Mouse (Mus musculus): ENCODE measurements around the gene Prkcsh. TPM values are rescaled to one million over a fixed set of nuclear protein-coding genes. Genes with fewer than 3 reads are reported as not detected.

Gene Prkcsh
- total and polyA plus RNA-seq, 2 experiments from 2014 or later = 69.7 to 84.9 TPM

- Histone ChIP-seq H3K36me3 (ENCODE audit: insufficient read depth, low read length) (0 out of 2 replicates have a peak, but pooled peaks cover 6% of the 10 kb centered on the region), H3K27me3 (ENCODE audit: insufficient read depth, low read length) (no peaks in the 10 kb centered on the region), H3K4me2 (ENCODE audit: low read depth, low read length) (no peak overlapping the region), H3K27ac (no peak overlapping the region), H3K9ac (replicated peaks; ENCODE audit: low read length) (no peak overlapping the region), H3K9me3 (ENCODE audit: low read length) (no peaks in the 10 kb centered on the region), H3K4me3 (ENCODE audit: low read length) (no peak overlapping the region), H3K4me1 (ENCODE audit: insufficient read depth, low read length) (peaks cover 11% of the 10 kb centered on the region)
- DNase-seq (ENCODE audit: low spot score) = no peak
- 94% methylated on average over 6 of the region's 6 CpGs for WGBS
- no peak for ATAC-seq
- TF ChIP-seq CTCF (IDR thresholded peaks at IDR 0.05; ENCODE audit: low read depth) = no peak
These were observed 2.3 kb upstream of the Prkcsh start for GRCm38 (mm10) chr9:22000296-22000695.

- no peak for DNase-seq (ENCODE audit: low spot score)
- ATAC-seq = no peak
- Histone ChIP-seq H3K27me3 (ENCODE audit: insufficient read depth, low read length) (no peaks in the 10 kb centered on the region), H3K4me3 (ENCODE audit: low read length) (no peak overlapping the region), H3K27ac (peak overlapping the region; percentile 58; the same call in 1 of the 2 replicates), H3K9me3 (ENCODE audit: low read length) (no peaks in the 10 kb centered on the region), H3K9ac (replicated peaks; ENCODE audit: low read length) (no peak overlapping the region), H3K36me3 (ENCODE audit: insufficient read depth, low read length) (peaks cover 18% of the 10 kb centered on the region), H3K4me2 (ENCODE audit: low read depth, low read length) (peak overlapping the region; percentile 63), H3K4me1 (ENCODE audit: insufficient read depth, low read length) (peaks cover 11% of the 10 kb centered on the region)
- WGBS = 83% methylated on average over 4 of the region's 4 CpGs
- peak; percentile 40 for TF ChIP-seq CTCF (IDR thresholded peaks at IDR 0.05; ENCODE audit: low read depth)
These were observed 973 bp upstream of the Prkcsh start for GRCm38 (mm10) chr9:22001633-22002032.

- ATAC-seq (peak; percentile 7; the same call in 1 of the 2 replicates), DNase-seq (ENCODE audit: low spot score) (peak; percentile 68)
- Histone ChIP-seq H3K36me3 (ENCODE audit: insufficient read depth, low read length) (peaks cover 33% of the 10 kb centered on the region), H3K9ac (replicated peaks; ENCODE audit: low read length) (peak overlapping the region; percentile 79), H3K4me1 (ENCODE audit: insufficient read depth, low read length) (peaks cover 11% of the 10 kb centered on the region), H3K4me2 (ENCODE audit: low read depth, low read length) (peak overlapping the region; percentile 89), H3K9me3 (ENCODE audit: low read length) (no peaks in the 10 kb centered on the region), H3K4me3 (ENCODE audit: low read length) (peak overlapping the region; percentile 71), H3K27me3 (ENCODE audit: insufficient read depth, low read length) (no peaks in the 10 kb centered on the region), H3K27ac (peak overlapping the region; percentile 83)
- WGBS = under 1% methylated on average over 18 of the region's 18 CpGs
- peak; percentile 8; the same call in 1 of the 2 replicates for TF ChIP-seq CTCF (IDR thresholded peaks at IDR 0.05; ENCODE audit: low read depth)
These were observed 553 bp downstream of the Prkcsh start for GRCm38 (mm10) chr9:22003163-22003554.

- DNase-seq (ENCODE audit: low spot score) = no peak
- WGBS = 92% methylated on average over 12 of the region's 12 CpGs
- no peak overlapping the region for H3K27ac ChIP-seq
- H3K36me3 ChIP-seq (ENCODE audit: insufficient read depth, low read length) = peaks cover 44% of the 10 kb centered on the region
- H3K4me1 ChIP-seq (ENCODE audit: insufficient read depth, low read length) = peaks cover 11% of the 10 kb centered on the region
- H3K4me3 ChIP-seq (ENCODE audit: low read length) = no peak overlapping the region
- H3K4me2 ChIP-seq (ENCODE audit: low read depth, low read length) = no peak overlapping the region
- H3K27me3 ChIP-seq (ENCODE audit: insufficient read depth, low read length) = no peaks in the 10 kb centered on the region
- no peak overlapping the region for H3K9ac ChIP-seq (replicated peaks; ENCODE audit: low read length)
- no peaks in the 10 kb centered on the region for H3K9me3 ChIP-seq (ENCODE audit: low read length)
- no peak for TF ChIP-seq CTCF (IDR thresholded peaks at IDR 0.05; ENCODE audit: low read depth)
- no peak for ATAC-seq
These were observed 1.9 kb downstream of the Prkcsh start for GRCm38 (mm10) chr9:22004546-22004945.

GRCm38 (mm10) chr9:22011055-22011454, 8.4 kb downstream of the Prkcsh start:
- Histone ChIP-seq H3K27ac (no peak overlapping the region), H3K9ac (replicated peaks; ENCODE audit: low read length) (no peak overlapping the region), H3K36me3 (ENCODE audit: insufficient read depth, low read length) (peaks cover 75% of the 10 kb centered on the region), H3K27me3 (ENCODE audit: insufficient read depth, low read length) (no peaks in the 10 kb centered on the region), H3K4me2 (ENCODE audit: low read depth, low read length) (no peak overlapping the region), H3K4me1 (ENCODE audit: insufficient read depth, low read length) (no peaks in the 10 kb centered on the region), H3K4me3 (ENCODE audit: low read length) (no peak overlapping the region), H3K9me3 (ENCODE audit: low read length) (no peaks in the 10 kb centered on the region)
- TF ChIP-seq CTCF (IDR thresholded peaks at IDR 0.05; ENCODE audit: low read depth) = no peak
- WGBS = 83% methylated on average over 5 of the region's 5 CpGs
- DNase-seq (ENCODE audit: low spot score) (no peak), ATAC-seq (0 out of 2 replicates have a peak, but pooled peaks have one; percentile 1)

- H3K27ac ChIP-seq = no peak overlapping the region
- H3K36me3 ChIP-seq (ENCODE audit: insufficient read depth, low read length) = peaks cover 65% of the 10 kb centered on the region
- H3K27me3 ChIP-seq (ENCODE audit: insufficient read depth, low read length) = no peaks in the 10 kb centered on the region
- H3K4me1 ChIP-seq (ENCODE audit: insufficient read depth, low read length) = no peaks in the 10 kb centered on the region
- ATAC-seq (peak; percentile 7; the same call in 1 of the 2 replicates), DNase-seq (ENCODE audit: low spot score) (no peak)
- H3K9ac ChIP-seq (replicated peaks; ENCODE audit: low read length) = no peak overlapping the region
- H3K4me3 ChIP-seq (ENCODE audit: low read length) = no peak overlapping the region
- no peak overlapping the region for H3K4me2 ChIP-seq (ENCODE audit: low read depth, low read length)
- no peak for TF ChIP-seq CTCF (IDR thresholded peaks at IDR 0.05; ENCODE audit: low read depth)
- no peaks in the 10 kb centered on the region for H3K9me3 ChIP-seq (ENCODE audit: low read length)
- 82% methylated on average over 13 of the region's 13 CpGs for WGBS
These were observed 10.1 kb downstream of the Prkcsh start for GRCm38 (mm10) chr9:22012731-22013130.

GRCm38 (mm10) chr9:22016245-22016644, 13.6 kb downstream of the Prkcsh start:
- DNase-seq (ENCODE audit: low spot score) (no peak), ATAC-seq (no peak)
- WGBS = 61% methylated on average over 10 of the region's 10 CpGs
- peaks cover 41% of the 10 kb centered on the region for H3K36me3 ChIP-seq (ENCODE audit: insufficient read depth, low read length)
- H3K4me2 ChIP-seq (ENCODE audit: low read depth, low read length) = no peak overlapping the region
- no peaks in the 10 kb centered on the region for H3K4me1 ChIP-seq (ENCODE audit: insufficient read depth, low read length)
- no peak for TF ChIP-seq CTCF (IDR thresholded peaks at IDR 0.05; ENCODE audit: low read depth)
- no peak overlapping the region for H3K9ac ChIP-seq (replicated peaks; ENCODE audit: low read length)
- no peak overlapping the region for H3K4me3 ChIP-seq (ENCODE audit: low read length)
- H3K27me3 ChIP-seq (ENCODE audit: insufficient read depth, low read length) = no peaks in the 10 kb centered on the region
- H3K27ac ChIP-seq = no peak overlapping the region
- no peaks in the 10 kb centered on the region for H3K9me3 ChIP-seq (ENCODE audit: low read length)

Measured in hindbrain, postnatal 0 days (tissue).